Mouse (Mus musculus) midbrain, embryonic 10.5 days (tissue): Measurements from ENCODE around the gene Atp13a5. TPM values are rescaled to one million over a fixed set of nuclear protein-coding genes. Genes with fewer than 3 reads are reported as not detected.

Experiments used
- DNase-seq: peaks from one replicate; pipeline ENCODE4 v3.0.0-alpha.2; 2017; ENCODE audit warnings: low spot score
- H3K27ac ChIP-seq: fragments of 300-500 bp; sonication (generic); replicated peaks from 2 replicates; pipeline ENCODE4 v1.5.1; 2016; ENCODE audit warnings: mild to moderate bottlenecking
- H3K27me3 ChIP-seq: fragments of 300-500 bp; sonication (generic); 2 replicates; pipeline ENCODE4 v1.6.1; 2016; ENCODE audit warnings: low read depth, mild to moderate bottlenecking; ENCODE audit not compliant: poor library complexity, severe bottlenecking
- H3K36me3 ChIP-seq: fragments of 300-500 bp; sonication (generic); 2 replicates; pipeline ENCODE4 v1.6.1; 2016; ENCODE audit warnings: mild to moderate bottlenecking, moderate library complexity
- H3K4me1 ChIP-seq: fragments of 300-500 bp; sonication (generic); 2 replicates; pipeline ENCODE4 v1.6.1; 2016
- H3K4me3 ChIP-seq: fragments of 300-500 bp; sonication (generic); 2 replicates; pipeline ENCODE4 v1.5.1; 2016; ENCODE audit warnings: mild to moderate bottlenecking, moderate library complexity
- H3K9me3 ChIP-seq: fragments of 300-500 bp; sonication (generic); replicated peaks from 2 replicates; pipeline ENCODE4 v1.6.1; 2016; ENCODE audit warnings: mild to moderate bottlenecking
- WGBS: fragments of 180-500 bp; shearing (Covaris S2); methylation state at CpG from one replicate; pipeline ENCODE4 v1.1.7; 2016; 5-methylcytosine and 5-hydroxymethylcytosine counted together
- polyA plus RNA-seq: library from polyadenylated mRNA; unstranded; fragments of >200 nt; fragmentation: Nextera tagmentation; extraction: Ambion mirVana; gene quantifications from 2 replicates; pipeline ENCODE4 v1.2.1, GENCODE M21; 2016

The Atp13a5 gene
- polyA plus RNA-seq, 1 experiment from 2014 or later = not detected

DNA sequence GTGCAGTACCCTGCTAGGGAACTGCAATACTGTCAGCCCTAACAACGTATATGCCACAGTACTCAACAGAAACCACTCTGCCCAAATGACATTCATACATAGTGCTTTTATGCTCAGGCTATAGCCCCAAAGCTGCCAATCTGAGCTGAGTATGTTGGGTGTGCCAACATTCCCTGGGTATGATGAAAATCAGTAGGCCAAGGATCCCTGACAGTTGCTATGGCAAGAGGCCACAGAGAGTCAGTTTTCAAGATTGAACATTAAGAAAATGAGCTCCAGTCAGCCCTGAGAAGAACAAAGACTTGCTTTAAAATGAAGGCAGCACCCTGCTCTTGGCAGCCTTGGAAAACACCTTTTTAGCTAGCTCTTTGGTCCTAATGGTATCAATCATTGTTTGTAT lies 183.4 kb downstream of the Atp13a5 start:
- DNase-seq = no peak
- H3K4me3 ChIP-seq = no peak overlapping the region
- H3K9me3 ChIP-seq = no peaks in the 10 kb centered on the region
- 92% methylated on average over 1 of the region's 1 CpGs for WGBS
- peaks cover 7% of the 10 kb centered on the region for H3K4me1 ChIP-seq
- H3K27ac ChIP-seq = no peak overlapping the region
- H3K36me3 ChIP-seq = no peaks in the 10 kb centered on the region
- peaks cover 6% of the 10 kb centered on the region; the same call in 1 of the 2 replicates for H3K27me3 ChIP-seq

DNA sequence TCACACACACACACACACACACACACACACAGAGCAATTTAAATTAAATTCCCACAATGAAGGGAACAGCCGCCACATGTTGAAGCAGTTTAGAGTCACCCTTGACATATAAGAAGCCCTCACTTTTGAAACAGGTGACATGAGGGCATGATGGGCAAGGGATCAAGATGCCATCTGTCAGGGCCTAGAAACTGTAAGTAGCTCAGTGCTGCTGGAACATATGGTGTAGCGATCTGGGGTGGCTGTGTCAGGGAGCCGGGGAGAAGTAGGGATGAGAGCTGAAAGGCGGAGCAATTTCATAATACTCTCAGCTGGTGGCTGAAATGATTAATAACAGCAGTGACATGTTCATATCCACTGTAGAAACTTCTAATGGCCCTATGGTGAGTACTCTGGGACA lies 184.6 kb downstream of the Atp13a5 start:
- WGBS = 86% methylated on average over 4 of the region's 4 CpGs
- peak; percentile 9 for DNase-seq

GRCm38 (mm10) chr16:29192911-29193310 lies 185.6 kb downstream of the Atp13a5 start:
- Histone ChIP-seq H3K9me3 (no peaks in the 10 kb centered on the region), H3K27me3 (peaks cover 3% of the 10 kb centered on the region; the same call in 1 of the 2 replicates), H3K27ac (no peak overlapping the region), H3K36me3 (no peaks in the 10 kb centered on the region), H3K4me1 (no peaks in the 10 kb centered on the region), H3K4me3 (no peak overlapping the region)
- WGBS = 32% methylated on average over 5 of the region's 5 CpGs
- DNase-seq = no peak

More for the DNA sequence above, 184.6 kb downstream of the Atp13a5 start:
- no peaks in the 10 kb centered on the region for H3K36me3 ChIP-seq
- H3K27ac ChIP-seq = no peak overlapping the region
- peaks cover 7% of the 10 kb centered on the region for H3K4me1 ChIP-seq
- no peak overlapping the region for H3K4me3 ChIP-seq
- peaks cover 6% of the 10 kb centered on the region; the same call in 1 of the 2 replicates for H3K27me3 ChIP-seq
- no peaks in the 10 kb centered on the region for H3K9me3 ChIP-seq

Other genes starting within 250 kb of the Atp13a5 start
- 1.5 and 2.2 TPM in 2 replicates for gene Hrasls, start 169.0 kb downstream of the Atp13a5 start, polyA plus RNA-seq
- gene Atp13a4, start 166.1 kb upstream of the Atp13a5 start, polyA plus RNA-seq = 0.19 and 0.47 TPM in 2 replicates
- gene Opa1, start 200.6 kb upstream of the Atp13a5 start, polyA plus RNA-seq = 36.4 and 42.1 TPM in 2 replicates